Comparison of ENCODE assay signal across 17 mouse cellular contexts in genomic region chr13:6199107-6199506, GRCm38 (mm10).
"Had no signal": no experiment of that assay in that cellular context is flagged by ENCODE, and none has a peak within 500 bp of the region (broad histone marks: within the 10 kb centered on the region; RNA-seq: fewer than 3 reads in every experiment).

No protein-coding gene starts in this region.

- H3K9ac ChIP-seq: kidney, embryonic 15.5 days; limb, embryonic 12.5 days; limb, embryonic 15.5 days; liver, embryonic 14.5 days; liver, postnatal 0 days; lung, embryonic 14.5 days had no signal

- H3K9me3 ChIP-seq: kidney, embryonic 15.5 days; limb, embryonic 12.5 days; limb, embryonic 15.5 days had no signal

- DNase-seq: kidney, adult 11 months; kidney, adult 8-10 months; kidney, postnatal 10 days; kidney, postnatal 36 days; layer of hippocampus, postnatal 36 days; left cerebral cortex, postnatal 4 days; liver, postnatal 0 days; lung, embryonic 14.5 days; thymus, postnatal 25 days had no signal

- H3K27ac ChIP-seq: kidney, embryonic 15.5 days; limb, embryonic 12.5 days; limb, embryonic 15.5 days; liver, embryonic 14.5 days; macrophage had no signal

- ATAC-seq: liver, postnatal 0 days; lung, postnatal 0 days had no signal

- H3K4me3 ChIP-seq: kidney, embryonic 15.5 days; limb, embryonic 12.5 days; limb, embryonic 15.5 days had no signal

- H3K4me2 ChIP-seq: kidney, embryonic 15.5 days; limb, embryonic 12.5 days; limb, embryonic 15.5 days; liver, embryonic 11.5 days; lung, embryonic 14.5 days; midbrain, embryonic 11.5 days had no signal

- H3K4me1 ChIP-seq: kidney, embryonic 15.5 days had no signal

- H3K36me3 ChIP-seq: kidney, embryonic 15.5 days; limb, embryonic 12.5 days; limb, embryonic 15.5 days had no signal

- H3K27me3 ChIP-seq: kidney, embryonic 15.5 days; limb, embryonic 12.5 days; limb, embryonic 15.5 days had no signal
